Mouse (Mus musculus) v-Abl transformed pro-B cells (cell line): Measurements from ENCODE around the gene Rnf11.

ENCODE experiments used
- in situ Hi-C, 2 experiments: fragments of 400-800 bp; cut with MboI; formaldehyde crosslinking; loops; one replicate each; pipeline ENCODE4 v1.15.1; 2025; ENCODE audit not compliant: unreplicated experiment in 2 of 2

Rnf11 gene

DNA sequence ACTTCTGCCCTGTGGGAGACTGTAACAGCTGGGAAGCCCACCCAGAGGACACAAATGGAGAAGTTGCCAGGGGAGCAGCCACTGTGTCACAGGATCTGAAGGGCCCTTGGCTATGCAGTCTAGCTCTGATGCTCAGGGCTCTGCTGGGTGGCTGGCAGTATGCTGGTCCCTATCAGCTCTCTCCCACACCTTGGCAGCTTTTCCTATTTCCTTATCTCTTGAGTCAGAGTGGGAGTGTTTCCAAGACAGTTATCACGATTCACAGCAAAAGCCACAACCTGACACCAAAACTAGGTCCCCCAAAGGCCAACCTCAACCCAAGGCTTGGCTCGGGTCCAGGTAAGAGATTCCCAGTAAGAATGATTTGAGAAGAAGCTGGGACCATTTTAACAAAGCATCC, 39.1 kb downstream of the Rnf11 start:
- in situ Hi-C loops: loop anchor here in 1 of 2 experiments (25.0 kb wide), 2 partner anchors 267 to 758 kb away; no protein-coding TSS in a partner anchor

DNA sequence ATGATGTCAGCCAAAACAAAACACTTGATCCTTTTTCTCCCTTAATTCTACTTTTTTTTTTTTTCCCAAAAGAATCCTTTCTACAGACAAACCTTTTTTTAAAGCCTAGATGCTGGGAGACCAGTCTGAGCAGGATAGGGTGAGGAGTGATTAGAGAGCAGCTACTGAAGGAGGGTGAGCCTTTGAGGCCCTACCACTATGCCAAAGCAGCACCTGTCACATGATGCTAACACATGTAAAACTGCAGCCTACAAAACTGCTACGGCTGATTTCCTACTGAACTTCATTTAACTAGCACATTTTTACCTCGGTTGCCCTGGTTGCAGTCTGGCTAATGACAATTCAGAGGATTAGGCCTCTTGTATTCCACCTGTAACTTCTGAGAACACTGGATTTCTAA, 39.6 kb downstream of the Rnf11 start:
- in situ Hi-C loops: loop anchor here in 1 of 2 experiments (5.0 to 25.0 kb wide), 3 partner anchors 267 to 758 kb away; no protein-coding TSS in a partner anchor

DNA sequence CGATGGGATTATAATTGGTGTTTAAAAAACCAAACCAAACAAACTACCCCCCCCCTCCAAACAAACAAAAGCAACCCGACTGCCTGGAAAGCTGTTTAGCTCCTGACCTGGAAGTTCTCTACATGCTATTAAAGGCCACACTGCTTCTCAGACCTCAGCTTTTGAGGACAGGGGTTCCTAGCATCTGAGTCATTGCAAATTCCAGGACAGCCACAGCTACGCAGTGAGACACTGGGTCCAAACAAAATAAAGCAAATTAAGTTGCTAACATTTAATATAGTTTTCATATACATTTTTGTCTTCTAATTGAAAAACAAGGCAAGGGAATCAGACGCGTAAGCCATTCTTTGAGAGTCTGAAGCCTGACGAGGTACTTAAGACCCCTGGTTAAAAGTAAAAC, 40.1 kb downstream of the Rnf11 start:
- in situ Hi-C loops: loop anchor here in 1 of 2 experiments (5.0 to 25.0 kb wide), 3 partner anchors 268 to 757 kb away; no protein-coding TSS in a partner anchor

DNA sequence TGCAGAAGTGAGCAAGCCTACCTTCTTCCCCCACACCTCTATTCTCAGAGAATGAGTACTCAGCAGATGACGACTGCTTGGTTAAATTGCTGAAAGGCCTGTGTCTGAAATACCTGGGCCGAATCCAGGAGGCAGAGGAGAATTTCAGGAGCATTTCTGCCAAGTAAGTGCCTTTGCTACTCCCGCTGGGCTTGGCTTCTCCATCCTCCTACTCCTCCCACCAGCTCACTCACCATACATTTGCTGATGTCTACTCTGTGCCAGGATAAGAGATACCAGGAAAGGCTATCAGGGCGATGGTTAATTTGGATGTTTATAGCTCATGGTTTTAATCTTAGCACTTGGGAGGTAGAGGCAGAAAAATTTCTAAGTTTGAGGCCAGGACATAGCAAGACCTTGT, 41.9 kb downstream of the Rnf11 start:
- in situ Hi-C loops: loop anchor here in 1 of 2 experiments (5.0 to 25.0 kb wide), 3 partner anchors 270 to 755 kb away; no protein-coding TSS in a partner anchor

DNA sequence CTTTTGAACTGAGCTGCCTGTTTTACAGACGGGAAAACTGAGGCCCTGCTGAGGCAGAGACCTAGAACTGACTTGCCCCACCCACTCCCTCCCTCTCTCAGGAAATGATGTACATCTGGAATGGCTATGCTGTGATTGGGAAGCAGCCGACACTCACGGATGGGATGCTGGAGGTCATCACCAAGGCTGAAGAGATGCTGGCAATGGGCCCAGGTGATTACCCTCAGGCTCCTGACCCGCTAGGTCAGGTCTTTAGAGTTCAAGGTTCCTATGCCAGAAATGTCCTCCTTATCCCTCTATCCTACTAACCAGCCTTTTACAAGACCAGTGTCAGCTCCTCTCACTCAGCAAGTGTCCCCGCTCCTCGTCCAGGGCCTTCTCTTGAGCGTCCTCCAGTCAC, 42.4 kb downstream of the Rnf11 start:
- in situ Hi-C loops: loop anchor here in 1 of 2 experiments (5.0 to 25.0 kb wide), 3 partner anchors 270 to 755 kb away; no protein-coding TSS in a partner anchor

DNA sequence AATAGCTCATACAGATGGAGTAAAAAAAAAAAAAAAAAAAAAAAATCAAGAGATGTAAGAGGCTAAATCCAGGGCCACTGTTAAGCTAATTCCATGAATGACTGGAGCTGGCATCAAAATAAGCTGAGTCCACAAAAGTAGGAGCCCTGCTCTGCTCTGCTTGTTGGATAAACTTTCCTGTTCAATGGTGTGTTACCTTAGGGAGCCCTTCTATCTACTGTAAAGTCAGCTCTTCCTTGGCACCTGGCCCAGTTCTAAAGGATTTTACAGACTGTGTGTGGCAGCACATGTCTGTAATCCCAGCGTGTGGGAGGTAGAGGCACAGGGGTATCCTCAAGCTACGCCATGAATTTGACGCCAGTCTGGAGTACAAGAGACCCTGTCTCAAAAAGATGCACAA, 43.5 kb downstream of the Rnf11 start:
- in situ Hi-C loops: loop anchor here in 1 of 2 experiments (5.0 to 25.0 kb wide), 3 partner anchors 271 to 754 kb away; no protein-coding TSS in a partner anchor

DNA sequence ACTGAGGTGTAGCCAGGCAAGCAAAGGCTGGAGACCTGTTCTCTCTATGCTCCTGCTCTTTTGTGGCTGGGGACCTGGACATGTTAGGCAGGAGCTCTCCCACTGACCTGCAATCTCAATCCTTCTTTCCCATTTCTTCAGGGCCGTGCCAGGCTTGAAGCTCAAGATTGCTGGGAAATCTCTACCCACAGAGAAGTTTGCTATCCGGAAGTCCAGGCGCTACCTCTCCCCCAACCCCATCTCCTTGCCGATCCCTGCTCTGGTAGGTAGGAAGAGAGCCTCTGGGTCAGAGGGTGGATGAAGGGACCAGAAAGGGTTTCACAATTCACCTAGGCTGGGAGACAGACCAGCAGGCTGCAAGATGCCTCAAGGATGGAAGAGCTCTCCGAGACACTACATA, 44.1 kb downstream of the Rnf11 start:
- in situ Hi-C loops: loop anchor here in 1 of 2 experiments (5.0 to 25.0 kb wide), 3 partner anchors 272 to 753 kb away; no protein-coding TSS in a partner anchor

DNA sequence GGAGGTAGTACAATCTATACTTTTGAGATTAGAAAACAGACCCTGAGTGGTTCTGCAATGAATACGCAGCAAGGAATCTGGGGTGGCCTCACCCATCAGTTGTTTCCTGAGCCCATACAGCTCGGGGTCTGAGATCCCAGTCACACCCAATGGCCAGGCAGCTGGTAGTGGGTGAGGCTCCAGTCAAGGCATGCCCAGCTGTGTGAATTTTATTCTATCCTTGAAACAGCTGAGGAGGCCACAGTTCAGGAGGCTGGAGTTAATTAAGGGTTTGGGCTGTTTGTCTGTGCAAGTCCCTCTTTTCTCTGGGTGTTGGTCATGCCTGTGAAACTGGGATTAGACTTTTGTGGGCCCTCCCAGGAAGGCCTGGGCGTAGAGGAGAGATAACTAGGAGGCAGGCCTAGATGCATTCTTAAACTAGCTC, 44.7 kb downstream of the Rnf11 start:
- in situ Hi-C loops: loop anchor here (5.0 to 25.0 kb wide), 8 partner anchors 62 to 753 kb away; no protein-coding TSS in a partner anchor

DNA sequence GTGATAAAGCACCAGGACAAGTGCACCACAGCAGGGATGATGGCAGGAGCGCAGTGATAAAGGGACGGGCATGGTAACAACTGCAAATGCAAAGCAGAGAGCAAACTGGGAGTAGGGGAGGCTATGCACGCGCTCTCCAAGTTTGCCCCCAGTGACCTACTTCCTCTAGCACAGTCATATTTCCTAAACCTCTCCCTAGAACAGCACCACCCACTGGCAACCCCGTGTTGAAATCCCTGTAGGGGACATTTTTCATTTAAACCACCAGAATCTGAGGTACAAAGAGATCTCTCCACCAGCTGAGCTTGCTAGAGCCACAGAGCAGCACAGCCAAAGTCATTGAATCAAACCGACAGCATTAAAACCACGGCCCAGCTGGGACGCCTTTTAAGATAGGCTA, 45.4 kb downstream of the Rnf11 start:
- in situ Hi-C loops: loop anchor here (5.0 to 25.0 kb wide), 7 partner anchors 63 to 752 kb away; no protein-coding TSS in a partner anchor

DNA sequence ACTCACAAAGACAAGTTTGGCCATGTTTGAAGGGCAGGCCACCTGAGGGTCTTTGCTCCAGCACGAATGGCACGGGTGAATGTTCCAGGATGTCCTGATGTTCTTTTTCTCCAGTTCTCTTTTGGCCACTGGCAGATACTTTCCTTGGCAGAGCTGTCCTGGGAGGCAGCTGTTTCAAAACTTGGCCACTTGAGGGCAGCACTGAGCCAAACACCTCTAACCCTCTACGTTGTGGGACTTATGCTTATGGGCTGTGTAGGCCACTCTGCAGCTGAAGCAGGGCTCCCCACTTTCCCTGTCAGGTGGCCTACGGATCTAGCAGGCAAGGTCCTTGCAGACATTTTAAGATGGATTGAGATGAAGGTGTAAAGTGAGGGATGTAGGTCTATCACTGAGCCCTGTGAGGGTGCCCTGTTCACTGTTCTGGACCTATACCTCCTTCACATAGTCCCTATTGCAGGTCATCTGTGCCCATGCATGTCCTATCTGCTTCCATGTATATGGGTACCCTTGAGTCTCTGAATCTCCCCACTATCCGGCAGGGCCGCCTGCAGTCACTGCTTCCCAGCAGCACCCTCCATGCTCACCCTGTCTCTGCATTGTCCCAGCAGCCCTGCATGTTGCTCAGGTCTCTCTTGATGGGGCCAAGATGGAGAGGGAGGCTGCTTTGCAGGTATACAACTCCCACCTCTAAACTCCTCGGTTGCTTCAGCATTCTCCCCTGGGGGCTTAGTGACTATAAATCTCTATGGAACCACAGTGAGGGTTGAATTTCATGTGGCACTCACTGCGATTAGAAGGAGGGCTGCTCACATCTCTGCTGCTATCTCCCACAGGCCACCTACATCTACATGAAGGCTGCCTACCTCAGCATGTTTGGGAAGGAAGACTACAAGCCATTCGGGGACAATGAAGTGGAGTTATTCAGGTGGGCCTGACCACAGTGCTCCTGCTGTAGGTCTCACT, 46.3 kb downstream of the Rnf11 start:
- in situ Hi-C loops: loop anchor here (5.0 to 25.0 kb wide), 7 partner anchors 64 to 751 kb away; no protein-coding TSS in a partner anchor

DNA sequence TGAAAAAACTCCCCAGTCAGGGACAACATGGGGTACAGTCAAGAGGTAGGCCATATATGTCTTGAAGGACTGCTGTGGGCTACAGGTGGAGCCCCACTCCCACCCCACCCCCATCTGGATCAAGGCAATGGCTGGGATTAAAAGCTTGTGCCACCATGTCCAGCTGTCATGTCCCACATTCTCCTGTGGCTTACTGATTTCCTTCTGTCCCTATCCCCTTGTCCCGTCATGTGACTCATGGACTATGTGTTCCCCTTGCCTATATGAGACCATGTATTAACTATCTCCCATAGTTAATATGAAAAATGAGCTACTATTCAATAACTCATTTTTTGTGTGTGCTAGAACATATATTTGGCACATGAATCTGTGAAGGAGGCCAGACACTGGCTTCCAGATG, 50.3 kb downstream of the Rnf11 start:
- in situ Hi-C loops: loop anchor here (5.0 to 25.0 kb wide), 5 partner anchors 141 to 747 kb away; no protein-coding TSS in a partner anchor

DNA sequence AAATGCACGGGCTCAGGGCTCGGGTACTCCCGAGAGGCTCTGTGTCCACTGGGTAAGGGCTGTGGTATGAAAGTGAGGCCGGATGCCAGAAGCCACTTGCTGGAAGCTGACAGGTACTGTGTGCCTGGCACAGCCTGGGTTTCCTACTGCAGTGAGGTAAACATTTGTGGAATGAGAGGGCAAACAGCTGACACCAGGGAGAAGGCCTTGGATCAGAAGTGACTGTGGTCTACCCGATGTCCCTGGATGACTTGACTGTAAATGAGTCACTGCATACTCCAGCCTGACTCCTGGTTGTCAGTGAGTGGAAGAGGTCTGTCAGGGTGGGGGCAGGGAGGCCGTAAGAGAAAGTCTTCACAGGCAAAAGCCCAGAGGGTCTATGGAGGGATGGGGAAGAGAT, 50.9 kb downstream of the Rnf11 start:
- in situ Hi-C loops: loop anchor here (5.0 to 25.0 kb wide), 5 partner anchors 141 to 746 kb away; no protein-coding TSS in a partner anchor

DNA sequence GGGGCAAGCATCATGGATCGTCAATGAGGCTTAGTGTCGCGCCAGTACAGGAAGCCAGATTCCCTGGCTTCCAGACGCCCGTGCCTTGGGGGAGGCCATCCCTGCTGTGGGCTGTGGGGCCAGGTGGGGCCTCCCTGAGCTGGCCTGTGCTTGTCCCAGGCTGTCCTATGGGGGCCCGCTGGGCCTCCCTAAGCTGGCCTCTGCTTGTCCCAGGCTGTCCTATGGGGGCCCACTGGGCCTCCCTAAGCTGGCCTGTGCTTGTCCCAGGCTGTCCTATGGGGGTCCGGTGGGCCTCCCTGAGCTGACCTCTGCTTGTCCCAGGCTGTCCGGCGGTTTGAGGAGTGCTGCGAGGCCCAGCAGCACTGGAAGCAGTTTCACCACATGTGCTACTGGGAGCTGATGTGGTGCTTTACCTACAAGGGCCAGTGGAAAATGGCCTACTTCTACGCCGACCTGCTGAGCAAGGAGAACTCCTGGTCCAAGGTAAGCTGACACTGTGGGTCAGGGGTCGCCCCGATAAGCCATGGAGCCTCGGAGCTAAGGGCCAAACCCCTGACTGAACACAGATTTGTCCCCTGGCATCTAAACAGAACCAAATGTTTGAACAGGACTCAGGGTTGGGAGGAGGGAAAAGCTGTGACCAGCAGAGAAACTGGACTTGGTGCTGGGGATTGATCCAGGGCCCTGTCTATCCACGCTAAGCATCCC, 51.7 kb downstream of the Rnf11 start:
- in situ Hi-C loops: loop anchor here (5.0 to 25.0 kb wide), 5 partner anchors 142 to 746 kb away; no protein-coding TSS in a partner anchor

DNA sequence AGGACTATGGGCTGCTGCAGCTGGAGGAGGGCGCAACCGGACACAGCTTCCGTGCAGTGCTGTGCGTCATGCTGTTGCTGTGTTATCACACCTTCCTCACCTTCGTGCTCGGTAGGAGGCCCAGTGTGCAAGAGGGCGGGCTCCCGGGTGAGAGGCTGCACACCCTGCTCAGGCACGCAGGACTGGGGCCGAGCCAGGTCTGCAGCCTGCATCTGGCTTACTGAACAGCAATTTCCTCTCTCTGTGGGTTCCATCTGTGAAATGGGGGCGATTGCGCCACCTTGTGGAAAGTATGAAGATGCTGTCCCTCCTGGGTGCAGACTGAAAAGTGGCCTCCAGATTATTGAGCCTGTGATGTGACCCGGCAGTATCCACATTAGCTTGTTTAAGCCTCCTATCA, 53.7 kb downstream of the Rnf11 start:
- in situ Hi-C loops: loop anchor here (5.0 to 25.0 kb wide), 5 partner anchors 144 to 744 kb away; no protein-coding TSS in a partner anchor

DNA sequence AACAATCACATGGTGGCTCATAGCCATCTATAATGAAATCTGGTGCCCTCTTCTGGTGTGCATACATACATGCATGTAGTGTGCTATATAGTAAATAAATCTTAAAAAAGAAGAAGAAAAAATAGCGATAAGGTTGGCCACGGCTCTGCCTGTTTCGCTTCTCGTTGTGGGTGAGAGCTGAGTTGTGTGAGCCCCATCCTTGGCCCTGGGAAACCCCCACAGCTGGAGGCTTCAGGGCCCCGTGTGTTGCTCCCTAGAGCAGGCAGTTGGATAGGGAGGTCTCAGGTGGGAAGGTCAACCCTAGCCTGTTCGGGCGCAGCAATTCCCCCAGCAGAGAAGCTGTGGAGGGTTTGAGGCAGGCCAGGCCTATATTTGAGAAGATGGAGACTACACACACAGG, 54.3 kb downstream of the Rnf11 start:
- in situ Hi-C loops: loop anchor here (5.0 to 25.0 kb wide), 5 partner anchors 145 to 743 kb away; no protein-coding TSS in a partner anchor

DNA sequence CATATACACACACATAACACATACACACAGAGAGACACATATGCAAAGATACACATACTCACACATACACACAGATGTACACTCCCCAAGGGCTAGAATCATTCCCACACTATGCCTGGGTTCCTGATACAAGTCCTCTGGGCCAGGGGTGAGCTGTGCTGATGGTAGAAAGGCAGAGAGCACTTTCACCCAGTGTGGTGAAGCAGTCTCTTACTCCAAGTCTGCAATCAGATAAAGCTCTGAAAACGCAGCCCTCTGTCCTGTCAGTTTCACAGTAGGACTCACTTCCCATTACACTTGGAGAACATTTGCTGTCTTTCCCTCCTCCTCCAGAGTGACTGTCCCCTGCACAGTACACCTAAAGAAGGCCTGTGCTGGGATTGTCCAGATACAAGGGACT, 57.5 kb downstream of the Rnf11 start:
- in situ Hi-C loops: loop anchor here in 1 of 2 experiments (5.0 to 25.0 kb wide), 3 partner anchors 180 to 740 kb away; no protein-coding TSS in a partner anchor

DNA sequence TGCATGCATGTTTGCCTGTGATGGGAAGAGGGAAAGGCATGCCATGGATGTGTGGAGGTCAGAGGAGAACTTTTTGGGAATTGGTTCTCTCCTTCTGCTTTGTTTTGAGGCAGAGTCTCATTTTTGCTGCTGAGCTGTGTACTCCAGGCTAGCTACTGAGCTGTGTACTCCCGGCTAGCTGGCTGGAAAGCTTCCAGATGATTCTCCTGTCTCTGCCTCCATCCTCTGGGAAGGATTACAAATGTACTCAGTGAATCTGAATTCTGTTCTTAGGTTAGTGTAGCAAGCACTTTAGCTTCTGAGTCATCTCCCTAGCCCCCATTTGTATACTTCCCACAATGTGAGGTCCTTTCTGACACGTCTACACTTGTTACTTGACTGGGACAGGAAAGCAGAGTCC, 61.1 kb downstream of the Rnf11 start:
- in situ Hi-C loops: no loop called here

DNA sequence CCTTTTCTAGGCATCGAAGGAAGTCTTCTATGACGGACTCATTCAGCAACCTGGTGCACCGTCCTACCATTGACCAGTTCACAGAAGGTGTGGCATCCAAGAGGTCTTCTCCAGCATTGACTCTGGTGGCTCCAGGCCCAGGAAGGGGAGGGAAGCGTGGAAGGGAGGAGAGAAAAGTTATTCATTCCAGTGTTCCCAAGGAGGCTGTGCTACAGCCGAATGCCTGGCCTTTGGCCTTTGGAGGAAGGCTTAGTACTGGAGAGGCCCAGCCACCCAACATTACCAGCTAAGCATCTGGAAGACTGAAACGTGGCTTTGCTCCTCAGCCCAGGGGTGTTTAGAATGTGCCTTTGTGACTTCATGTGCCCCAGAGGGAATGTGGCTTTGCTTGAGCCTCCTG, 62.1 kb downstream of the Rnf11 start:
- in situ Hi-C loops: no loop called here

DNA sequence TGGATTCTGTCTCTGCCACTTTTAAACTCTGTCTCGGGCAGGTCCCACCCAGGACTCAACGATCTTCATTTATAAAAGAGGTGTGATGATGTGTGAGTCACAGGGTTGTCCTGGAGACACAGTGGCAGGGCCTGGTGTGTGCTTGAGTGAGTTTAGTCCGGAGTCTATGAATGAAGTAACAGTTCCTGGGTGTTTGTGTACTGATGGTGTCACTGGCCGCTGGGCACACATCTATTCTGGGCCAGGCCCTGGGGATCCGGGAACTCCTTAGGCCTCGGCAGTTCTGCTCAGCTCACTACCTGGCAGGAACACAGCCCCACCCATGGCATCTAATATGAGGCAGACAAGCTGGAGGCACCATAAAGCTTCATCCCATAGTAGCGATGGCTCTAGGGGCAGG, 62.9 kb downstream of the Rnf11 start:
- in situ Hi-C loops: no loop called here

DNA sequence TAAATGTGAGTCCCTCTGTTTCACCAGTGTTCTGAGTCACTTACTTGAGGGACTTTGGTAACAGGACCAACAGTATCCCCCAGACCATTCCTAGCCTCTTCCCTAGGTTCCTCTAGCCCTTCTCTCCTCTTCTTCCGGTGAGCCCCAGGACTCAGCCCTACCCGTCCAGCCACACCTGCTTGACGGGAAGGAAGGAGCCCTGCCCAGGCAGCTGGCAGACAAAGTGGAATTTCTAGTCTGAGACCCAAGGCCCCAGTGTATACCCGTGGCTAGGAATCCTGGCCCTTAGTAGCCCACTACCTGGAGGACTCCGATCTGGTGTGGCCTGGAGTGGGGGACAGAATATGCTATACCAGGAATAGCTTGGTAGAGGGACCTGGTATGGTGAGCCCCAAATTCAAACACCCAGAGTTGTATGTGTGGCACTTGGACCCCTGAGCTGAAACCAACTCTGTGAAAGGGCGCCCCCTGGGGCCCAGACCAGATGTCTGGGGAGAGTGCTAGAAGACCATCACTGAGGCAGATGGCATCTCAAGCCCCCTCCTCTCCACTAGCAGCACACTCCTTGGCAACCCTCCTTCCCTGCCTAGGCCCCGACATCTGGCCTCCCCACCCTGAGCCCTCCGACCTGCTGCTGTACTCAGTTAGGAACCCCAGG, 64.3 kb downstream of the Rnf11 start:
- in situ Hi-C loops: no loop called here
